Mouse (Mus musculus): ENCODE measurements at regions not wholly inside any gene's neighbourhood (a gene's known extent, or its start where the extent isn't known, plus 50 kb on each side); places are given as distances from the start of the nearest gene placed in this dataset.
"Not testable (repeated sequence)": the region's sequence is repeated elsewhere in the genome, so short reads cannot be mapped to it uniquely, and the experiment has no call there.

GRCm38 (mm10) chr12:115507285-115507684 is 540.2 kb upstream of the Zfp386 start:
- TF ChIP-seq MAFK (IDR thresholded peaks at IDR 0.05; ENCODE audit: insufficient read depth, low read depth, low read length); ZNF384 (IDR thresholded peaks at IDR 0.05; ENCODE audit: low read depth, low read length): not testable (repeated sequence)

Measured in ES-E14 (cell line).